Mouse (Mus musculus) c-Kit-positive CD71-positive TER-119-positive erythroid progenitor cells, embryonic 14.5 days (primary cell): ENCODE data around the gene Ebf1.
A peak's percentile ranks its signal among the peaks of the same experiment; 100 is the strongest.

ENCODE experiments used
- DNase-seq: peaks from one replicate; pipeline ENCODE4 v3.0.0-alpha.2; 2013; ENCODE audit warnings: low spot score

The Ebf1 gene

GRCm38 (mm10) chr11:44784255-44785029 is 167.3 kb downstream of the Ebf1 start:
- no peak for DNase-seq

- no peak for DNase-seq
Measured at GRCm38 (mm10) chr11:44785063-44785462, 167.9 kb downstream of the Ebf1 start.

- no peak for DNase-seq
Measured at GRCm38 (mm10) chr11:44785479-44785878, 168.4 kb downstream of the Ebf1 start.

GRCm38 (mm10) chr11:44788003-44788402 is 170.9 kb downstream of the Ebf1 start:
- DNase-seq, result peak; percentile 3

- no peak for DNase-seq
Measured at GRCm38 (mm10) chr11:44792816-44793215, 175.7 kb downstream of the Ebf1 start.

- DNase-seq, result no peak
Measured at GRCm38 (mm10) chr11:44794883-44795282, 177.8 kb downstream of the Ebf1 start.

GRCm38 (mm10) chr11:44795767-44796166 is 178.7 kb downstream of the Ebf1 start:
- DNase-seq, result no peak

GRCm38 (mm10) chr11:44798270-44798669 is 181.2 kb downstream of the Ebf1 start:
- no peak for DNase-seq

- no peak for DNase-seq
Measured at GRCm38 (mm10) chr11:44804046-44804445, 186.9 kb downstream of the Ebf1 start.

- no peak for DNase-seq
Measured at GRCm38 (mm10) chr11:44806589-44806988, 189.5 kb downstream of the Ebf1 start.

- no peak for DNase-seq
Measured at GRCm38 (mm10) chr11:44808855-44809546, 191.9 kb downstream of the Ebf1 start.

- DNase-seq, result no peak
Measured at GRCm38 (mm10) chr11:44811007-44811406, 193.9 kb downstream of the Ebf1 start.

GRCm38 (mm10) chr11:44812193-44812746 is 195.2 kb downstream of the Ebf1 start:
- no peak for DNase-seq

- no peak for DNase-seq
Measured at GRCm38 (mm10) chr11:44813534-44813933, 196.4 kb downstream of the Ebf1 start.

- no peak for DNase-seq
Measured at GRCm38 (mm10) chr11:44814847-44815246, 197.7 kb downstream of the Ebf1 start.

- DNase-seq, result no peak
Measured at GRCm38 (mm10) chr11:44815991-44816390, 198.9 kb downstream of the Ebf1 start.

- DNase-seq, result no peak
Measured at GRCm38 (mm10) chr11:44822312-44822711, 205.2 kb downstream of the Ebf1 start.

GRCm38 (mm10) chr11:44832227-44832939 is 215.3 kb downstream of the Ebf1 start:
- DNase-seq, result no peak

- no peak for DNase-seq
Measured at GRCm38 (mm10) chr11:44832940-44833254, 215.8 kb downstream of the Ebf1 start.

- DNase-seq, result no peak
Measured at GRCm38 (mm10) chr11:44833351-44833996, 216.4 kb downstream of the Ebf1 start.

GRCm38 (mm10) chr11:44835166-44835565 is 218.0 kb downstream of the Ebf1 start:
- no peak for DNase-seq

- DNase-seq, result no peak
Measured at GRCm38 (mm10) chr11:44837592-44837991, 220.5 kb downstream of the Ebf1 start.
